Mouse (Mus musculus) ES-E14 (cell line): Measurements from ENCODE around the gene Alox5ap.

ENCODE experiments used
- ZC3H11A ChIP-seq: IDR thresholded peaks from 2 replicates; pipeline ENCODE4 v1.6.1; 2012; ENCODE audit warnings: low read depth, mild to moderate bottlenecking, inconsistent platforms, low read length, borderline replicate concordance
- ZNF384 ChIP-seq: IDR thresholded peaks from 2 replicates; pipeline ENCODE4 v1.6.1; 2012; ENCODE audit warnings: low read depth, low read length, inconsistent platforms

DNA sequence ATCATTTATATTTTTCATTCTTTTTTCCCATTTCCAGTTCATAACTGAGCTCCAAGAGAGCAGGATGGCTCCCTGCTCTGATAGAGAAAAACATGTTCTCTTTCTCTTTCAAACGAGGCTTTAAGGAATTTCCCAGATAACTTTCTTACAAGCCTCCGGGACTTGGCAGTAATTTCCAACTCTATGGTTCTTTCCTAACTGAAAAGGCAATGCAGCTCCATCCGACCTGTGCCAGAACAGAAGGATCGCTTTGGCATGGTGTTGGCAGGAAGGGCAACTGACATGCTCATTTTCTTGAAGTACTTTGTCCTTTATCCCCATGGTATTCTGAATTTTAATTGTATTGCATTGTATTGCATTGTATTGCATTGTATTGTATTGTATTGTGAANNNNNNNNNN is 33.7 kb downstream of the Alox5ap start:
- TF ChIP-seq ZC3H11A (no peak), ZNF384 (no peak)
